ENCODE assay signal across 12 mouse cellular contexts in genomic region chr1:38869398-38870195, GRCm38 (mm10).
"Had no signal": no experiment of that assay in that cellular context is flagged by ENCODE, and none has a peak within 500 bp of the region (broad histone marks: within the 10 kb centered on the region; RNA-seq: fewer than 3 reads in every experiment).

No protein-coding gene starts in this region.

- H3K36me3 ChIP-seq: liver, embryonic 12.5 days; lung, embryonic 15.5 days had no signal

- H3K27ac ChIP-seq: kidney, postnatal 0 days; limb, embryonic 15.5 days; liver, embryonic 12.5 days; lung, embryonic 15.5 days; midbrain, embryonic 13.5 days; neural tube, embryonic 15.5 days had no signal

- H3K9me3 ChIP-seq: limb, embryonic 15.5 days; liver, embryonic 12.5 days; lung, embryonic 15.5 days; midbrain, embryonic 13.5 days; neural tube, embryonic 15.5 days had no signal

- DNase-seq: kidney, postnatal 36 days; layer of hippocampus, adult 9-11 months; layer of hippocampus, postnatal 36 days; lung, postnatal 14 days; right cerebral cortex, adult 18-20 months; thymus, postnatal 4 days had no signal

- H3K4me1 ChIP-seq: liver, embryonic 12.5 days; lung, embryonic 15.5 days; midbrain, embryonic 13.5 days; neural tube, embryonic 15.5 days had no signal

- H3K9ac ChIP-seq: limb, embryonic 15.5 days; liver, embryonic 12.5 days; lung, embryonic 15.5 days; midbrain, embryonic 13.5 days; neural tube, embryonic 15.5 days had no signal

- H3K4me2 ChIP-seq: limb, embryonic 15.5 days; liver, embryonic 12.5 days; lung, embryonic 15.5 days; midbrain, embryonic 13.5 days; neural tube, embryonic 15.5 days had no signal

- H3K27me3 ChIP-seq: limb, embryonic 15.5 days; liver, embryonic 12.5 days; lung, embryonic 15.5 days; midbrain, embryonic 13.5 days; neural tube, embryonic 15.5 days had no signal

- H3K4me3 ChIP-seq: limb, embryonic 15.5 days; liver, embryonic 12.5 days; lung, embryonic 15.5 days; midbrain, embryonic 13.5 days; neural tube, embryonic 15.5 days had no signal

- ATAC-seq: liver, embryonic 12.5 days; midbrain, embryonic 13.5 days had no signal
